ENCODE assay signal across 22 mouse cellular contexts in genomic region chr9:86095460-86095859, GRCm38 (mm10).
A peak's percentile ranks its signal among the peaks of the same experiment; 100 is the strongest.
DNase-seq lines count a peak whose midpoint lies in the region; ATAC-seq and TF ChIP-seq lines count a peak whose summit lies in the region.
"Had no signal": no experiment of that assay in that cellular context is flagged by ENCODE, and none has a peak within 500 bp of the region (broad histone marks: within the 10 kb centered on the region; RNA-seq: fewer than 3 reads in every experiment).

No protein-coding gene starts in this region.

- no peaks in the 10 kb centered on the region for H3K27me3 ChIP-seq in kidney, embryonic 14.5 days (ENCODE audit: control insufficient read depth, insufficient read depth, low read length)
- H3K27me3 ChIP-seq in kidney, embryonic 15.5 days, result no peaks in the 10 kb centered on the region
- H3K27me3 ChIP-seq in kidney, embryonic 16.5 days (ENCODE audit: insufficient read depth, low read length), result no peaks in the 10 kb centered on the region
- no peaks in the 10 kb centered on the region for H3K27me3 ChIP-seq in kidney, postnatal 0 days (ENCODE audit: insufficient read depth, low read length)
- H3K27me3 ChIP-seq: CH12.LX had no signal

- TF ChIP-seq CTCF in kidney, postnatal 0 days (IDR thresholded peaks at IDR 0.05; ENCODE audit: low read depth), result no peak

- H3K4me2 ChIP-seq in kidney, embryonic 14.5 days (replicated peaks; ENCODE audit: low read depth, low read length), result no peak overlapping the region
- no peak overlapping the region for H3K4me2 ChIP-seq in kidney, embryonic 15.5 days
- H3K4me2 ChIP-seq in kidney, embryonic 16.5 days (replicated peaks; ENCODE audit: low read depth, low read length), result no peak overlapping the region
- no peak overlapping the region for H3K4me2 ChIP-seq in kidney, postnatal 0 days (ENCODE audit: low read length)

- H3K27ac ChIP-seq in kidney, embryonic 14.5 days (ENCODE audit: low read depth, low read length), result no peak overlapping the region
- H3K27ac ChIP-seq in kidney, embryonic 15.5 days, result 0 out of 2 replicates have a peak overlapping the region, but pooled peaks have one; percentile 20
- H3K27ac ChIP-seq in kidney, embryonic 16.5 days (ENCODE audit: low read length), result no peak overlapping the region
- no peak overlapping the region for H3K27ac ChIP-seq in kidney, postnatal 0 days

- no peak for DNase-seq in kidney, postnatal 4 days
- no peak for DNase-seq in kidney, postnatal 10 days
- no peak for DNase-seq in kidney, adult 9 months
- DNase-seq in kidney, postnatal 0 days (ENCODE audit: low spot score), result peak; percentile 82
- no peak for DNase-seq in kidney, postnatal 25 days
- DNase-seq: adrenal gland, adult 2 months; adrenal gland, adult 8-10 months; adrenal gland, postnatal 10 days; adrenal gland, postnatal 14 days; adrenal gland, postnatal 25 days; adrenal gland, postnatal 36 days; B cell, adult 2 months; cerebellum, adult 11 months; cerebellum, adult 11-12 months had no signal

- no peak overlapping the region for H3K4me3 ChIP-seq in kidney, embryonic 14.5 days (ENCODE audit: low read length)
- H3K4me3 ChIP-seq in kidney, embryonic 15.5 days (replicated peaks), result no peak overlapping the region
- no peak overlapping the region for H3K4me3 ChIP-seq in kidney, embryonic 16.5 days (ENCODE audit: low read length)
- H3K4me3 ChIP-seq in kidney, postnatal 0 days (replicated peaks; ENCODE audit: low read depth, low read length), result no peak overlapping the region

- no peaks in the 10 kb centered on the region for H3K36me3 ChIP-seq in kidney, embryonic 14.5 days (ENCODE audit: control insufficient read depth, insufficient read depth, low read length)
- no peaks in the 10 kb centered on the region for H3K36me3 ChIP-seq in kidney, embryonic 15.5 days
- H3K36me3 ChIP-seq in kidney, embryonic 16.5 days (ENCODE audit: insufficient read depth, low read length), result no peaks in the 10 kb centered on the region
- H3K36me3 ChIP-seq in kidney, postnatal 0 days (ENCODE audit: insufficient read depth, low read length), result no peaks in the 10 kb centered on the region
- H3K36me3 ChIP-seq: G1E had no signal

- no peak overlapping the region for H3K9ac ChIP-seq in kidney, embryonic 14.5 days (ENCODE audit: low read depth, low read length)
- no peak overlapping the region for H3K9ac ChIP-seq in kidney, embryonic 15.5 days
- no peak overlapping the region for H3K9ac ChIP-seq in kidney, embryonic 16.5 days (replicated peaks; ENCODE audit: low read length)
- no peak overlapping the region for H3K9ac ChIP-seq in kidney, postnatal 0 days (ENCODE audit: low read depth, low read length)

- WGBS in kidney, embryonic 14.5 days, result 36% methylated on average over 2 of the region's 2 CpGs
- 34% methylated on average over 2 of the region's 2 CpGs for WGBS in kidney, embryonic 15.5 days
- 40% methylated on average over 2 of the region's 2 CpGs for WGBS in kidney, embryonic 16.5 days
- WGBS in kidney, postnatal 0 days, result 38% methylated on average over 2 of the region's 2 CpGs

- no peaks in the 10 kb centered on the region for H3K9me3 ChIP-seq in kidney, embryonic 14.5 days (ENCODE audit: control insufficient read depth, low read length)
- H3K9me3 ChIP-seq in kidney, embryonic 15.5 days (replicated peaks), result no peaks in the 10 kb centered on the region
- H3K9me3 ChIP-seq in kidney, embryonic 16.5 days (ENCODE audit: low read length), result no peaks in the 10 kb centered on the region
- no peaks in the 10 kb centered on the region for H3K9me3 ChIP-seq in kidney, postnatal 0 days (replicated peaks; ENCODE audit: low read length)
- H3K9me3 ChIP-seq: G1E had no signal

- ATAC-seq in kidney, embryonic 14.5 days (ENCODE audit: low FRiP score, low TSS enrichment), result peak; percentile 89
- peak; percentile 92 for ATAC-seq in kidney, embryonic 15.5 days (replicated peaks; ENCODE audit: low FRiP score)
- ATAC-seq in kidney, embryonic 16.5 days (ENCODE audit: low FRiP score, low TSS enrichment), result peak; percentile 72
- ATAC-seq in kidney, postnatal 0 days (replicated peaks; ENCODE audit: low FRiP score, low read depth), result peak; percentile 74
- ATAC-seq: activated CD4-positive, CD25-positive, alpha-beta regulatory T cell, adult 4 months; CD4-positive, CD25-positive, alpha-beta regulatory T cell, adult 4 months; Patski had no signal

- H3K4me1 ChIP-seq in kidney, embryonic 14.5 days (ENCODE audit: control insufficient read depth, insufficient read depth, low read length), result no peaks in the 10 kb centered on the region
- no peaks in the 10 kb centered on the region for H3K4me1 ChIP-seq in kidney, embryonic 15.5 days
- H3K4me1 ChIP-seq in kidney, embryonic 16.5 days (ENCODE audit: insufficient read depth, low read length), result no peaks in the 10 kb centered on the region
- no peaks in the 10 kb centered on the region for H3K4me1 ChIP-seq in kidney, postnatal 0 days (replicated peaks; ENCODE audit: insufficient read depth, low read length)
